Mouse (Mus musculus) common myeloid progenitor, adult 5-6 weeks (primary cell): ENCODE data around the gene Zfp69. TPM values are rescaled to one million over a fixed set of nuclear protein-coding genes. Genes with fewer than 3 reads are reported as not detected.

Experiments
- ATAC-seq: replicated peaks from 2 replicates; pipeline ENCODE4 v1.8.0; 2016; ENCODE audit warnings: low read depth, mild to moderate bottlenecking, moderate TSS enrichment, inconsistent platforms; ENCODE audit not compliant: poor library complexity, severe bottlenecking
- total RNA-seq: library from RNA; stranded (forward); fragments of 200-1000, 187-1606 nt; gene quantifications from 2 replicates; pipeline ENCODE4 v1.2.3, GENCODE M21; 2017

Zfp69 gene
- total RNA-seq, 1 experiment from 2014 or later = 1.6 TPM

- ATAC-seq = no peak
These were observed 22.8 kb downstream of the Zfp69 start for GRCm38 (mm10) chr4:120928686-120929085.

GRCm38 (mm10) chr4:120925386-120925785, 26.1 kb downstream of the Zfp69 start:
- peak; percentile 63 for ATAC-seq

GRCm38 (mm10) chr4:120924554-120925299, 26.8 kb downstream of the Zfp69 start, which contains the start of gene Exo5:
Gene Exo5 (minus strand): TSS chr4:120925017.
- ATAC-seq = peak; percentile 95

GRCm38 (mm10) chr4:120921461-120921860, 30.0 kb downstream of the Zfp69 start:
- ATAC-seq = no peak

GRCm38 (mm10) chr4:120914501-120914900, 37.0 kb downstream of the Zfp69 start:
- ATAC-seq = peak; percentile 72

GRCm38 (mm10) chr4:120913861-120914260, 37.6 kb downstream of the Zfp69 start:
- ATAC-seq = peak; percentile 55

- ATAC-seq = no peak
These were observed 38.1 kb downstream of the Zfp69 start for GRCm38 (mm10) chr4:120913443-120913842.

GRCm38 (mm10) chr4:120912866-120913265, 38.6 kb downstream of the Zfp69 start:
- ATAC-seq = no peak

- ATAC-seq = no peak
These were observed 40.4 kb downstream of the Zfp69 start for GRCm38 (mm10) chr4:120911086-120911485.

GRCm38 (mm10) chr4:120909558-120910150, 41.8 kb downstream of the Zfp69 start:
- peak; percentile 76 for ATAC-seq

- ATAC-seq = no peak
These were observed 45.9 kb downstream of the Zfp69 start for GRCm38 (mm10) chr4:120905644-120906043.

- ATAC-seq = peak; percentile 86
These were observed 47.0 kb downstream of the Zfp69 start for GRCm38 (mm10) chr4:120904533-120904932.

GRCm38 (mm10) chr4:120895810-120896584, 55.5 kb downstream of the Zfp69 start:
- ATAC-seq = no peak

GRCm38 (mm10) chr4:120895226-120895625, 56.3 kb downstream of the Zfp69 start:
- ATAC-seq = no peak

- ATAC-seq = no peak
These were observed 56.9 kb downstream of the Zfp69 start for GRCm38 (mm10) chr4:120894584-120894983.

- ATAC-seq = no peak
These were observed 57.7 kb downstream of the Zfp69 start for GRCm38 (mm10) chr4:120893656-120894401.

GRCm38 (mm10) chr4:120892516-120892915, 59.0 kb downstream of the Zfp69 start:
- no peak for ATAC-seq

- ATAC-seq = no peak
These were observed 59.5 kb downstream of the Zfp69 start for GRCm38 (mm10) chr4:120891960-120892359.

- ATAC-seq = no peak
These were observed 60.6 kb downstream of the Zfp69 start for GRCm38 (mm10) chr4:120890754-120891440.

- no peak for ATAC-seq
These were observed 62.6 kb downstream of the Zfp69 start for GRCm38 (mm10) chr4:120888884-120889283.
